Mouse (Mus musculus): Measurements from ENCODE around the gene Hivep3. TPM values are rescaled to one million over a fixed set of nuclear protein-coding genes. Genes with fewer than 3 reads are reported as not detected.

The Hivep3 gene
- total and polyA plus RNA-seq, 3 experiments = not detected

DNA sequence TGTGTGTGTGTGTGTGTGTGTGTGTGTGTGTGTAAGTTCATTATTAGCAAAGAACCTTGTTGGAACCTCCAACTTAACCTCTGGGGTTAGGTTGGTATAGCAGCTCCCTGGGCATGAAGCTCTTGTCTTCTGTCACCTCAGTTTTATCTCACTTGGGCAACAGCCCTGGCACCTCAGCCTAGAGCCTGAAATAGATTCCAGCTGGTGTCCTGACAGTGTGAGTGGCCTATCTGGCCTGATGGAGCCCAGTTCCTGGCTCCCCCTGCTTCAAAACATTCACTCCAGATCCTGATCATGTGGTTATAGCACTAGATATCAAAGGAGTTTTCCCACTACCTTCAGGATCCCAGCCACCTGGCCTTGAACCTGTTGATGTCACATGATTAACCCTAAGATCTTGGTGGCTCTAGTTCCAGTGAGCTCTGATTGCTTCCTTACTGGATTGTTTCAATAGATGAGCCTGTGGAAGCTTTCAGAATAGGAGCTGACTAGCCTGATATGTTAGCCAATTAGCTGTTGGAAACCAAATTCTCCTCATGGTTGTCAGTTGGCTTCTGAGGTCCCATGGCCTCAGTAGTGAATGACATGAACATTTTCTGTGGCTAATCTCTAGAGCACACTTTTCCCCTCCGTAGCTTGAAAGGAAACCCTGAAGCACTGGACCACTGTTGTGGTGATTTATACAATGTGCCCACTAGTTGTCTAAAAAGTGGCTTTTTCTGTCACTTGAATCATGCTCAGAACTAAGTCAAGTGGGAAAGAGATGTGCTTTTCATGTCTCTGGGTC lies 358.6 kb downstream of the Hivep3 start:
- Histone ChIP-seq H3K27me3 (ENCODE audit: control insufficient read depth in 1 of 2, insufficient read depth in 2 of 2, low read length in 2 of 2) (no peaks in the 10 kb centered on the region), H3K9ac (ENCODE audit: control insufficient read depth, low read depth, low read length, poor library complexity, severe bottlenecking) (no peak overlapping the region), H3K4me1 (ENCODE audit: control insufficient read depth in 1 of 2, insufficient read depth in 2 of 2, low read length in 2 of 2) (no peaks in the 10 kb centered on the region), H3K79me2 (ENCODE audit: control insufficient read depth, insufficient read depth, low read length, poor library complexity) (no peaks in the 10 kb centered on the region), H3K36me3 (ENCODE audit: control insufficient read depth in 1 of 2, insufficient read depth in 2 of 2, low read length in 2 of 2) (no peaks in the 10 kb centered on the region), H3K4me3 (ENCODE audit: control insufficient read depth in 1 of 2, insufficient read depth in 1 of 2, low read depth in 2 of 2, low read length in 2 of 2) (no peak overlapping the region), H3K27ac (ENCODE audit: control insufficient read depth, low read depth, low read length) (no peak overlapping the region), H3K9me3 (replicated peaks; ENCODE audit: insufficient read depth, low read length) (no peaks in the 10 kb centered on the region)
- DNase-seq (ENCODE audit: low read depth, low spot score) = no peak
- no peak for TF ChIP-seq ZMIZ1 (IDR thresholded peaks at IDR 0.05; ENCODE audit: low read depth, low read length)
- TF ChIP-seq POLR2AphosphoS5 (IDR thresholded peaks at IDR 0.05; ENCODE audit: borderline replicate concordance, low read depth, low read length) = no peak
- TF ChIP-seq CHD2 (IDR thresholded peaks at IDR 0.05; ENCODE audit: low read length) = no peak
- no peak for TF ChIP-seq MAZ (IDR thresholded peaks at IDR 0.05; ENCODE audit: low read depth, low read length)
- TF ChIP-seq MEF2A (IDR thresholded peaks at IDR 0.05; ENCODE audit: extremely low read depth, insufficient replicate concordance, low read depth, low read length, poor library complexity, severe bottlenecking) = no peak
- no peak for TF ChIP-seq KAT2A (conservative IDR thresholded peaks at IDR 0.05; ENCODE audit: low read depth, low read length)

GRCm38 (mm10) chr4:120096935-120097334 lies 363.4 kb downstream of the Hivep3 start:
- Histone ChIP-seq H3K27me3 (ENCODE audit: control insufficient read depth in 1 of 2, insufficient read depth in 2 of 2, low read length in 2 of 2) (no peaks in the 10 kb centered on the region), H3K27ac (ENCODE audit: control insufficient read depth, low read depth, low read length) (no peak overlapping the region), H3K4me3 (ENCODE audit: control insufficient read depth in 1 of 2, insufficient read depth in 1 of 2, low read depth in 2 of 2, low read length in 2 of 2) (no peak overlapping the region), H3K9me3 (replicated peaks; ENCODE audit: insufficient read depth, low read length) (no peaks in the 10 kb centered on the region), H3K79me2 (ENCODE audit: control insufficient read depth, insufficient read depth, low read length, poor library complexity) (no peaks in the 10 kb centered on the region), H3K9ac (ENCODE audit: control insufficient read depth, low read depth, low read length, poor library complexity, severe bottlenecking) (no peak overlapping the region), H3K4me1 (ENCODE audit: control insufficient read depth in 1 of 2, insufficient read depth in 2 of 2, low read length in 2 of 2) (no peaks in the 10 kb centered on the region), H3K36me3 (ENCODE audit: control insufficient read depth in 1 of 2, insufficient read depth in 2 of 2, low read length in 2 of 2) (no peaks in the 10 kb centered on the region)
- TF ChIP-seq USF1 (IDR thresholded peaks at IDR 0.05; ENCODE audit: low read depth, low read length) (no peak), CHD1 (IDR thresholded peaks at IDR 0.05; ENCODE audit: low read depth, low read length) (no peak), RAD21 (IDR thresholded peaks at IDR 0.05; ENCODE audit: low read depth, low read length) (no peak), MAFK (IDR thresholded peaks at IDR 0.05; ENCODE audit: borderline replicate concordance, low read depth, low read length) (no peak), MEF2A (IDR thresholded peaks at IDR 0.05; ENCODE audit: extremely low read depth, insufficient replicate concordance, low read depth, low read length, poor library complexity, severe bottlenecking) (no peak), GABPA (IDR thresholded peaks at IDR 0.05; ENCODE audit: low read depth, low read length) (no peak), ZMIZ1 (IDR thresholded peaks at IDR 0.05; ENCODE audit: low read depth, low read length) (no peak), SIN3A (IDR thresholded peaks at IDR 0.05; ENCODE audit: low read length) (no peak), CTCF (IDR thresholded peaks at IDR 0.05 in 2 of 3, conservative IDR thresholded peaks at IDR 0.05 in 1 of 3; ENCODE audit: control insufficient read depth in 1 of 3, insufficient read depth in 1 of 3, low read depth in 2 of 3, low read length in 3 of 3, poor library complexity in 1 of 3, severe bottlenecking in 1 of 3) (no peak), NELFE (IDR thresholded peaks at IDR 0.05; ENCODE audit: low read depth, low read length) (no peak), TBP (IDR thresholded peaks at IDR 0.05; ENCODE audit: low read depth, low read length) (no peak)
- DNase-seq (ENCODE audit: low read depth, low spot score) = no peak

Measured in MEL (cell line).